Mouse (Mus musculus) kidney, postnatal 10 days (tissue): Measurements from ENCODE around the gene Napepld.
"Not testable (repeated sequence)": the region's sequence is repeated elsewhere in the genome, so short reads cannot be mapped to it uniquely, and the experiment has no call there.

Source experiments
- DNase-seq: peaks from one replicate; pipeline ENCODE4 v3.0.0; 2021; ENCODE audit warnings: mixed read lengths

Gene Napepld

DNA sequence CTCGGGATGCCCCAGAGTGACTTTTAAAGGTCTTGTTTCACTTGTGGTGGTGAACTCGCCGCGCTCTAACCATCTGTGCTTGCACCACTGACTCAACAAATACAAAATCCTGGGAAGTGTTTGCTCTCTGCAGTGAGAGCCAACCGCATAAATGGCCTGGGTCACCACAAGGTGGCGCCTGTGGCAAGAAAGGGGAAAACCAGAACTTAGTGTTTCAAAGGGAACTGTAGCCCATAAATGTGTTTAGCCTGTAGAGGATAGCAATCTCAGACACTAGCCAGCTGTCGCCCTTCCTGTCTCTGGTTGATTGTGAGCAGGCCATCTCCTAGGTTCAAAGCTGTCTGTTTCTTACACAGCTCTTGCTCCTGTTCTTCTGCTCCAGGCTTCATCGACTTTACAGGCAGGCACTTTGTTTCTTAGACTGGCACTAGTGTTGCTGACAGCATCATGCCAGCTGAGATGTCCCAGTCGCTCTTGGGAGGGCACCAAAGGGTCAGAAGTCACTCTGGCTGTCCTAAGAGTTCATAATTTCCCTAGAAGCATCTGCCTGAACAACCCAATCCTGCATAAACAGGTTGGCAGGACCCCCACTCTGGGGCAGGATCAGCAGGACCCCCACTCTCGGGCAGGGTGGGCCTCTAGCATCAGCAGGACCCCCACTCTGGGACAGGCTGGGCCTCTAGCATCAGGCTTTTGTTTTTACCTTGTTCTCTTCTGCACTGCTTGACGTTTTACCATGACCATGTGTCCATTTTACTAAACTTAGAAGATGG is 42.4 kb downstream of the Napepld start:
- peak; percentile 93 for DNase-seq

DNA sequence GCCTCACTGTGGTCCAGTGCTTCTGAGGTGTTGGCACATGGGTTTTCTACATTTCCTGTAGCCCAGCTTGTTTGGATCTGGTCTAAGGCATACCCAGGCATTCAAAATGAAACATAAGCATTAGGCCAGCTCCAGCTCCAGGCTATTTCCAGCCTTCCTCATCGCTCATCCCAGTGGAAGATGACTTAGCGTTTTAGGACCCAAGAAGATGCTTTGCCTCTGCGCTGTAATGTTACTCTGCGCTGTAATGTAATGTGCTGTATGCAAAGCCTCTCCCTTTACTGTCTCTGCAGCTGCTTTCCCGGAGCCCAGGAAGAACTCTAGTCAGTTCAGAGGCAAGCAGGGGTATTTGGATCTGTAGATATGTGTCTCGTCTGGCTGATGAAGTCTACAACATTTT is 43.2 kb downstream of the Napepld start:
- no peak for DNase-seq

DNA sequence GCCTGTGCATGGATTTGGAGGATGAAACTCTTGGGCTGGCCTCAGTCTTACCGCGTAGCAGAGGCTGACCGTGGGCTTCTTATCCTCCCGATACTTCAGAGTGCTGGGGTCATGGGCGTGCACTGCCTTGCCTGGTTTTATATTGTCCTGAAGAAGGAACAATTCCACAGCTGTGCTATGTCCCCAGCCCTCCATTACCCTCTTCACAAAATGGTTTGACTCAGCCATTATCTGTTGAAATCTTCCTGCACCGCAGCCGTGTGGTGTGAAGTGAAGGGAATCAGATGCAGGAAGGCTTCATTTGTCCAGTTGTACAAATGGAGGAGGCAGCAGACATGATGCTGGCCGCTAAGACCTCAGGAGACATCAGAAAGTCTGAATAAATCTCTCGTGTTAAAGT is 44.3 kb downstream of the Napepld start:
- DNase-seq = no peak

DNA sequence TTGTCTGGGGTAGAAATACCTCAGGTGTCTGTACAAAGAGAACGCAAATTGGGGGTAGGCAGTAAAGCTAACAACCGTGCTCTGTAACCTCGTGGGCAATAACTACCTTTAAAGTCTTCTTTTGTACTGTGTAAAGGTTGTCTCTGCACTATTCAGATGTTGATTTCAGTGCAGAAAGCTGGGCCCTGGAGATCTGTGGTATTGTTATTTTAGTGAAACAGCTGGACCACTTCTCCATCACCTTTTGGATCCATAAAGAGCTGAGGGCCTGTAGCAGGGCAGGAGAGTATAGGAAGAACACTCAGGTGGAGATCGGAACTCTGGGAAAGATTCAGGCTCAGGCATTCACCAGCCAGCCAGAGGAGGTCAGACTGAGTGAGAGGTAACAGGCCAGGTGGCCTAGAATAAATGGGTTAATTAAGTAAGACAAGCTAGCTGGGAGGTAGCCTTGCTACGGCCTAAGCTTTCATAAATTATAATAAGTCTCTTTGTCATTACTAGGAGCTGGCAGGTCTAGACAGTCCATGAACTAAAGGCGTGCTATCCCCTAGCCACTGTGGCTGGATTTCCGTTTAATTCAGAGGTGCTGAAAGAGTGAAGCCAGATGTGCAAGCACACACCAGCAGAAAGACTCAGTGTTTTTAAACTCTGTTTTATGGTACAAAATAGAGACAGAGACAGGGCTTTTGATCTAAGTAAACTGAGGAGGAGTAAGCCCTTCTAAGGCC is 49.1 kb downstream of the Napepld start:
- DNase-seq = no peak

DNA sequence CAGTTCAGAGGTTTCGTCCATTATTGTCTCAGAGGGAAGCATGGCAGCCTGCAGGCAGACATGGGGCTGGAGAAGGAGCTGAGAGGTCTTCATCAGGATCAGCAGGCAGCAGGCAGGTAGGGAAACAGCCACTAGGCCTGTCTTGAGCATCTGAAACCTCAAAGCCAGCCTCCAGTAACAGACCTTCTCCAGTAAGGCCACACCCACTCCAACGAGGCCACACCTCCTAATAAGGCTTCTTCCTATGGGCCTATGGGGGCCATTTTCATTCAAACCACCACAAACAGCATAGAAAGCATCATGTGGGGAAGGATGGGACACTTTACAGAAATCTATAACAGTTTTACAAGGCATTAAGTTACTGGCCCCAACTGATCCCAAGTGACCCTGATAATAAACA is 50.5 kb downstream of the Napepld start:
- no peak for DNase-seq

DNA sequence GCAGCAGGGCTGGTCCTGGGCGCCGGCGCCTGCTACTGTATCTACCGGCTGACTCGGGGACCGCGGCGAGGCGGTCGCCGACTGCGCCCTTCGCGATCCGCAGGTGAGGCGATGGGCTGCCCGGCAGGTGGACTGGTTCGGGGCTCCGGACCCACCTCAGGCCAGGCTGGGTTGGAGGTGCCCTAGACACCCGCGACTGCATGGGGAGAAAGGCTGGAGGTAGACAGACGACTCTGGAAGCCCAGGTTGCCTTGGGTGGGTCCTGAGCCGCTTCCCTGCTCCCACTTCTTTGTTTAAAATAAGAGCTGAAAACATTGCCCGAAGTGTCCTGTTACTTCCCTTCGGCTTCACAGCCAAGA is 55.1 kb downstream of the Napepld start:
- DNase-seq = no peak

DNA sequence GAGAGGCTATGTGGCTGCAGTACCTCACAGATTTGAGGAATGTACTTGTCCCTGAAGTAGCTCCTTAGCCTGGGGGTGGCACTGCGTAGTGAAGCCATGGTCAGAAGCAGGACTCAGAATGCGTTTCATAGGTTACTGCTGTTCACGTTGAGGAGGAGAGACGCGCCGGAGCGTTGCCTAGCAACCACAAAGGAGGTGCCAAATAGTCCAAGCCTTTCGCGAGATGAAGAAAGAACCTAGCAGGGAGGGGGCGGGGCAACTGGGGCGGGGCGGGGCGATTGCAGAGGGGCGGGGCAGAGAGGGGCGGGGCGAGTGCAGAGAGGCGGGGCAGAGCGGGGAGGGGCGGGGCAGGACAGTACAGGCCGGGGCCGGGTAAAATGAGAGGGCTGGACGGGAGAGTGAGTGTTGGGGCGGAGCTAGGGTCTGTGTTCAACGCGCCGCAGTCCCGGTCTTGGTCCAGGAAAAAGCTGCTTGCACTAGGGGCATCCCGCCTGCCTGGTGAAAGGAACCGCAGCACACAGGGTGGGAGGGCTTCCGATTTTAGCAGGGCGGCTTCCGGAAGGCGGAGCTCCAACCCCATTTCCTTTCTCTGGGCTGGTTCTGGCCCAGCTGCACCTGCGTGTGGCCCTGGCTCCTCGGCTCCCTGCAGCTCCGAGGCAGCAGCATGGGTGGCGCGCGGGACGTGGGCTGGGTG is 55.6 kb downstream of the Napepld start, which contains the start of the genes Fbxl13 and Armc10:
Gene Fbxl13, minus strand, starts transcription at position 196 of the 694 bp plus-strand sequence.
Gene Armc10, plus strand, starts transcription at position 375 of the 694 bp plus-strand sequence.
- peak; percentile 94 for DNase-seq

DNA sequence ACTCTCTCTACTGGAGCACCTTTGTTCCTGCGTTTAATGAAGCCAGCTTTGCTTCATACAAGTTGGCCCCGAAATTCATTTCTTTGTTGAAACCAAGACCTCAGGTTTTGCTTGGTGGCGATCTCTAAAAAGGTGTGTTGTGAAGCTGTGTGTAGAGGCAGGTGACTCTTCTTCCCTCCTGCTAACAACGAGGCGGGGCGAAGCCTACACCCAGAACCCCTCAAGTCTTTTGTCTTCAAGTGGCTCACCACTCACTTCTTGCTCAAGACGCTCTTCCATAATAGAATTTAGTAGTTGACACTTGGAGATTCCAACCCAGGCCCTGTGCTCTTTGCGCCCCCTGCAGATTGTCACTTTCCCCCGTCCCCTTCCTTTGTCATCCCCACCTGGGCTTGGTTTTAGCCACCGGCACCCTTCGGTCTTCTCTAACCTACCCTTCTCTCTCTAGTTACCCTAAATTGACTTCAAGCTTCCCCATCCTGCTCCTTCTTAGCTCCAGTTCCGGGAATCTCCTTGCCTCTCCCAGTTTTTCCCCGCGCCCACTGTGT is 56.2 kb downstream of the Napepld start:
- no peak for DNase-seq

DNA sequence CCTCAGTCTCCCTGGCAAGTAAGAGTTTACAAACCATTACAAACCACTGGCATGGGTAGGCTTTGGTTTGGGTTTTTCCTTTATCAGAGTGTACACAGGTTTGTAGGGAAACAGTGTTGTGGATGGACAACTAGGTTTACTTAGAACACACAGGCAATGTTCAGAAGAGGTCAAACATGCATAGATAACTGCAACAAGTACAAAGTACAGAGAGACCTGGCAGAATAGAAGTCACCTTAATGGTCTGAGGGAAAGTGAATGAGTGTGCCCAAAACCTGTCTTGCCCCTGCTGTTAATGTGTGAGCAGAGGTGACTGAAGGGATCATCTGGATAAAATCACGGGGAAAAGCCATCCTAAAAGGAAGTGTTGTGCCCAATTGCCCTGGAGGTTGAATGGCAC is 57.6 kb downstream of the Napepld start:
- DNase-seq = no peak

DNA sequence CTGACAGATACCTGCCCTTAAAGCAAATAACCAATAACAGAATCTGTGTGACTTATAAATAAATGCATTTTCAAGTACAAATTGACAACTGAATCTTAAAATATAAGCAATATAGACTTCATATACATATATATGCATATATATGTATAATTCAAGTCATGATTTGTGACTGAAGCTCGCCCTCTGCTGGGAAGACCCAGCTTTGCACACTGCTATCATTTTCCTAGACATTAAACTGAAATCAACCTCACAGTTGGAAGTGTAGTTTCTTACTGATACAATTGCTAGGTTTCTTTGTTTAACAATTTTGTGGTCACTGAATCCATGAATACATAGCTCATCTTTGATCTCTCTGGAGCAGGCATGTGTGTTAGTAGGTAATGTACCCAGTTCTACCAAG is 60.2 kb downstream of the Napepld start:
- peak; percentile 66 for DNase-seq

DNA sequence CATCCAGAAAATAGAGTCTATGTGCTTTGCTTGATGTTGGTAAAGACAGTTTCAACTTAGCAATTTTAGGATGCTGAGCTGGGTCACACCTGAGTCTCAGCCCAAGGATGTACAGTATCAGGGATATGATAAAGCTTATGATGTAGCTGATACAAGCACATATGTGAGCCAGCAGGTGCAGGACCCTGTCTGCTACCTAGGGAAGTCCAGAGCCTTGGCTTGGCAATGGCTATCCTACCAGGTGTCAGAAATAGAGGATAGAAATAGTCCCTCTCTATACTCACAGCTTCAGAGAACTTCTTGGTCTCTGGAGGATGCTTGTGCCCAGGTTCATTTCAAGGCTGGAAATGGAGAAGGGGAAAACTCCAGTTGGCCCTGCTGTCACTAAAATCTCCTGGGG is 75.3 kb downstream of the Napepld start:
- DNase-seq = no peak

DNA sequence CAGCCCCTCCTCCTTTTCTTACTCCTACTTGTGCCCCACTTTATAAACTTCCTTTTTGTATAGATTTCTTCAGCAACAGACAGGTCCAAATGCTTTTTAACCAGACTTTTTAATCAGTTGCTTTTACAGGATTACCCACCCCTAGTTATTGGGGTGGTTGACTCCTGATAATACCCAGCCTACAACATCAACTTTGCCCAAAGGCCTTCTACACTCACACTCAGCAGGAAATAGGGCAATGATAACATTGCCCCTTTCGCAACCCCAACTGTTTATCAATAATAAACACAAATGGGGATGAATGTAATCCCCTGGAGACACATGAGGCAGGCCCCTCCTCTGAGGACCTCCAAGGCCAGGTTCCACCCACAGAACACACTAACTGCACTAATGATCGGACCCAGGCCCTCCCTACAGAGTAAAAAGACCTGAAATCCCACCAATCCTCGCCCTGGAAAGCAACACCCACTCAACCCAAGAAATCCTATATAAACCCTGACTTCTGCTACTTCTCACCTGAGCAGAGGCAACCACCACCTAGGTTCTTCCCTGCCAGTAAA is 84.7 kb downstream of the Napepld start:
- no peak for DNase-seq

DNA sequence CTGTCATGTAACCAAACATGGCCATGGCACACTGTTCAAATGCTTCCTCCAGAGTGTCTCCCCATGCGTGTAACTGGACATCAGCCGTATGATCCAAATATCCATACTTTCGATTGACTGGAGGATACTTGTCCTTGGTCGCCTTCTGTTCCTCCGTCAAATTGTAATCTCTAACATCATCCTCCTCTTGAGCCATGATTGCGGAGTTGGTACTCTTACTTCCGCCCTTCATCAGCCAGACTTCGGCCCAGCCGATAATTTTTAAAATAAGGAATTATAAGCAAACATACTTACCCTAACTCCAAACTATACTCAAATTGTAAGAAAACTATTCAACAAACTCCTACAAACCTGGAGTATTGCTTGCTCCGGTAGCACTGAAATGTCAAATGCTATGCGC is 86.9 kb downstream of the Napepld start:
- DNase-seq = not testable (repeated sequence)
